Mouse (Mus musculus) kidney, embryonic 16.5 days (tissue): Measurements from ENCODE around the gene Rgs6. TPM values are rescaled to one million over a fixed set of nuclear protein-coding genes. Genes with fewer than 3 reads are reported as not detected.

Experiments
- ATAC-seq: fragments of 200-750 bp; cut with Nextera tagmentation; 2 replicates; pipeline ENCODE4 v1.8.0; 2017; ENCODE audit warnings: moderate TSS enrichment; ENCODE audit not compliant: low FRiP score, low TSS enrichment
- H3K27ac ChIP-seq: fragments of 300-500 bp; sonication (generic); 2 replicates; pipeline ENCODE4 v1.5.1; 2014; ENCODE audit warnings: low read length
- H3K27me3 ChIP-seq: fragments of 300-500 bp; sonication (generic); 2 replicates; pipeline ENCODE4 v1.6.1; 2014; ENCODE audit warnings: low read length, control low read depth, mixed read lengths; ENCODE audit not compliant: insufficient read depth
- H3K36me3 ChIP-seq: fragments of 300-500 bp; sonication (generic); 2 replicates; pipeline ENCODE4 v1.6.1; 2014; ENCODE audit warnings: low read length, control low read depth, mixed read lengths; ENCODE audit not compliant: insufficient read depth
- H3K4me1 ChIP-seq: fragments of 300-500 bp; sonication (generic); 2 replicates; pipeline ENCODE4 v1.6.1; 2014; ENCODE audit warnings: low read length, control low read depth, mixed read lengths; ENCODE audit not compliant: insufficient read depth
- H3K4me2 ChIP-seq: fragments of 300-500 bp; sonication (generic); replicated peaks from 2 replicates; pipeline ENCODE4 v1.6.1; 2014; ENCODE audit warnings: low read depth, low read length
- H3K4me3 ChIP-seq: fragments of 300-500 bp; sonication (generic); 2 replicates; pipeline ENCODE4 v1.5.1; 2014; ENCODE audit warnings: mild to moderate bottlenecking, low read length
- H3K9ac ChIP-seq: fragments of 300-500 bp; sonication (generic); replicated peaks from 2 replicates; pipeline ENCODE4 v1.6.1; 2014; ENCODE audit warnings: low read length
- H3K9me3 ChIP-seq: fragments of 300-500 bp; sonication (generic); 2 replicates; pipeline ENCODE4 v1.6.1; 2016; ENCODE audit warnings: low read length, control low read depth
- WGBS: fragments of 180-500 bp; shearing (Covaris S2); extraction: QIAGEN DNeasy Blood & Tissue Kit; methylation state at CpG from one replicate; pipeline ENCODE4 v1.1.7; 2014; 5-methylcytosine and 5-hydroxymethylcytosine counted together
- polyA plus RNA-seq: library from polyadenylated mRNA; unstranded; fragments of >200 nt; fragmentation: Nextera tagmentation; extraction: Ambion mirVana; gene quantifications from 2 replicates; pipeline ENCODE4 v1.2.1, GENCODE M21; 2015

Rgs6 gene
- polyA plus RNA-seq, 1 experiment from 2014 or later, result 2.7 TPM

DNA sequence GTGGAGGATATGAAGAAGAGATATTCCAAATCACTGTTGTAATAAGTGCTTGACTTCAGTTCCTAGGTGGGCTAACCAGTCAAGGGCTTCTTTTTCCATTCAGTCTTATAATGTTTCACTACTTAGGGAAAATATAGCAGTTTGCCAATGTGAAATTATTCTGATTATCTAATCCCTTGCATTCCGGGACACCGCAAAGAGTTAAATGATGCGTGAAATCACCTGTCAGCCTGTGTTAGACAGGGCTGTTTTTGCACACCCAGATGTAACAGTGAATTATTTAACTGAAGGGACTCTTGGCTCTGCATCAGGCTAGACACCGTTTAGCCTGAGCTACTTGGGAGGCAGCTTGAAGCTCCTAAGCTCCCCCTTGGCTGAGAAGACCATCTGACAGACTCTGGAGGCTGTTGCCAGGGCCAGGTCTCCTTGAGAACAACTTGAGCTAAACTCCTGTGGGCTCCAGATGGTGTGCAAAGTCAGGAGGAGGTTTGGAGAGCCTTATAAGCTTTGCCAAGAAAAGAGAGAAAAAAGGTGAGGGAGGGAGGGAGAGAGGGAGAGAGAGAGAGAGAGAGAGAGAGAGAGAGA lies 382.5 kb downstream of the Rgs6 start:
- Histone ChIP-seq H3K9ac (no peak overlapping the region), H3K4me2 (no peak overlapping the region), H3K4me1 (no peaks in the 10 kb centered on the region), H3K9me3 (no peaks in the 10 kb centered on the region; the same call in 1 of the 2 replicates), H3K4me3 (no peak overlapping the region), H3K36me3 (no peaks in the 10 kb centered on the region), H3K27me3 (no peaks in the 10 kb centered on the region), H3K27ac (no peak overlapping the region)
- WGBS, result 50% methylated on average over 4 of the region's 4 CpGs
- no peak for ATAC-seq

DNA sequence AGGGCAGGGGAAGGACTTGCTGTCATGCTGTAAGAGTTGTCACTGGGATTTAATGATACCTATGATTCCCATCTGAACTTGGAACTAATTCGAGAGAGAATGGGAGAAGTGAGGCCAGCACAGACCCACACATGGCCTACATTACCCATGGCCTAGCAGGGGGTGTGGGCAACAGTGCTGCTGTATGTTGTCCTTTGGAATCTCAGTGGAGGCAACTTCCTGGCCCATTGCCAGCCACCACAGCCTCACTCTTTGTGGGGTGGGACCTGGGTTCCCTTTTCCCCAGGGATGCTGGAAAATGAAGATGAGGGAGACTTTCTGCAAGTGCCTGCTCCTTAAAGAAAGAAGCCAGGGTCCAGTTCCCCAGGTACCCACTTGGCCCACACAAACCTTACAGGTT lies 383.1 kb downstream of the Rgs6 start:
- 73% methylated on average over 1 of the region's 1 CpGs for WGBS
- H3K36me3 ChIP-seq, result no peaks in the 10 kb centered on the region
- no peaks in the 10 kb centered on the region; the same call in 1 of the 2 replicates for H3K9me3 ChIP-seq
- no peak overlapping the region for H3K27ac ChIP-seq
- ATAC-seq, result no peak
- no peaks in the 10 kb centered on the region for H3K27me3 ChIP-seq
- no peaks in the 10 kb centered on the region for H3K4me1 ChIP-seq
- H3K4me2 ChIP-seq, result no peak overlapping the region
- H3K9ac ChIP-seq, result no peak overlapping the region
- no peak overlapping the region for H3K4me3 ChIP-seq

DNA sequence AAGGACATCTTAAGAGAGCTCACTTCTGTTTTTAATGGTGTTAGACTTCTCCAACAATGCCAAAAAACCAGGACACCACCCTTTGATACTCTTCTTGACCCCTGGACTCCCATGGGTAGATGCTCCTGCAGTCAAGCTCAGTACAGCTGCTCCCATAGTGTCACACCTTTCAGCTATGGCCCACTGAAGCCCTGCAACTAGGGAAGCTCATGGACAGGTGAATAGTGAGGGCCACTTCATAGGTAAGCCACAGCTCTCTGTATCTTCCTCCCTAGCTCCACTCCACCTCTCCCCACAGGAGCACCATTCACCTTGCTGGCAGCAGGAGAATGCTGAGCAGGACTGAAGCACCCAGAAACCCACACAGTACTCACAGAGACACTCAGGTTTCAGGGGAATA lies 384.6 kb downstream of the Rgs6 start:
- no peak overlapping the region for H3K4me2 ChIP-seq
- H3K4me3 ChIP-seq, result no peak overlapping the region
- H3K27ac ChIP-seq, result no peak overlapping the region
- H3K27me3 ChIP-seq, result no peaks in the 10 kb centered on the region
- no peak for ATAC-seq
- H3K4me1 ChIP-seq, result no peaks in the 10 kb centered on the region
- H3K36me3 ChIP-seq, result no peaks in the 10 kb centered on the region
- H3K9ac ChIP-seq, result no peak overlapping the region
- H3K9me3 ChIP-seq, result no peaks in the 10 kb centered on the region; the same call in 1 of the 2 replicates

DNA sequence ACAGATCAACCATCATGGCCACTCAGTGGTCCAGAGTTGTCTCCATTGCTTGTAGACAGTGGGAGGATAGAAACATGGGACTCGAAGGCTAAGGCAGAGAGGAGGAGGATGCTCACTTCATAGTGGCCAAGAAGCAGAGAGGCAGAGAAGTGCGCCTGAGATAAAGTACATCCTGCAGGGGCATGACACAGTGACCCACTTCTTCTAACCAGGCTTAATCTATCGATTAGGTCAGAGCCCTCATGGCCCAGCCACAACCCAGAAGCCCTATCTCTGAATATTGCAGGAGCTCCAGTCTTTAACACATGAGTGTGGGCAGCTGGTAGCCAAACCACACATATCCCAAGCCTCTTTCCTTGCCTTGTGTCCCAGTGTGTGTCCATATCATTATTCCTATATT lies 385.7 kb downstream of the Rgs6 start:
- no peaks in the 10 kb centered on the region; the same call in 1 of the 2 replicates for H3K9me3 ChIP-seq
- no peaks in the 10 kb centered on the region for H3K27me3 ChIP-seq
- H3K4me2 ChIP-seq, result no peak overlapping the region
- no peak overlapping the region for H3K27ac ChIP-seq
- no peaks in the 10 kb centered on the region for H3K4me1 ChIP-seq
- H3K9ac ChIP-seq, result no peak overlapping the region
- no peaks in the 10 kb centered on the region for H3K36me3 ChIP-seq
- no peak overlapping the region for H3K4me3 ChIP-seq
- ATAC-seq, result no peak
- 90% methylated on average over 3 of the region's 3 CpGs for WGBS

DNA sequence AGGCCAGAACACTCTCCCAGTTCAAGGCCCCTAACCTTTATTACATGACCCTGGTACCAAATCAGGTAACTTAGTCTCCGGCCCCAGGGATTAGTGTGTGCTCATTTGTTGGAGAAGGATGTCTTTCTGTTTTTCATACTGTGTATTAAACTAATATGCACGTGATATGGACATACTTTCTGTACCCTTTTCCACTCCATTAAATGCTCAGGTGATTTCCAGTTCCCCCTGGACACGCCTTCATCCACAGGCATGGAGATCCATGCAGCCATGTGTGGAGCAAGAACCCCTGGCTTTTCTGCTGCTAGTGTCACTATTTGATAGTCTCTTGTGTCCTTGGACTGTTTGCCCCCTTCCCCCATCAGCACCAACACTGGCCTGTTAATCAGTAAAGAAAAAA lies 390.2 kb downstream of the Rgs6 start:
- Histone ChIP-seq H3K9me3 (no peaks in the 10 kb centered on the region; the same call in 1 of the 2 replicates), H3K4me1 (no peaks in the 10 kb centered on the region), H3K27me3 (no peaks in the 10 kb centered on the region), H3K9ac (no peak overlapping the region), H3K4me2 (no peak overlapping the region), H3K36me3 (no peaks in the 10 kb centered on the region), H3K27ac (no peak overlapping the region), H3K4me3 (no peak overlapping the region)
- WGBS, result 85% methylated on average over 3 of the region's 3 CpGs
- ATAC-seq, result no peak

DNA sequence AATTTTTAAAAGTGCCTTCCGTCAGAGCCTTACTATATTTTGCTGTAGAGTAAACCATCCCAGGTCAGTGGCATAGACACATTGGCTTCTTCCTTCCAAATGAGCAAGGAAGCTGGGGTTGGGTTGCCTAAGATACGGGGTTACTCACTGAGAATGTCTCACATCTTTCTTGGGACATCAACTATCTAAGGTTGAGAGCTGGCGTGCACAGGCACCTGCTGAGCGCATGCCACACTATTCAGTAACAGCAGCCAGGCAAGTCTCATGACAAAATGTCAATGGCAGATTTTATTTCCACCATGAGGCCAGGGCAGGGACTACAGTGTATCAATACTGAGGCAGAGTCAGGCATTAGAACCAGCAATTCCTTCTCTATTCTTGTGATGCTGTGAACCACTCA lies 394.6 kb downstream of the Rgs6 start:
- no peak for ATAC-seq
- no peaks in the 10 kb centered on the region for H3K4me1 ChIP-seq
- H3K27me3 ChIP-seq, result no peaks in the 10 kb centered on the region
- H3K4me3 ChIP-seq, result no peak overlapping the region
- H3K9ac ChIP-seq, result no peak overlapping the region
- H3K27ac ChIP-seq, result no peak overlapping the region
- H3K9me3 ChIP-seq, result no peaks in the 10 kb centered on the region
- no peak overlapping the region for H3K4me2 ChIP-seq
- no peaks in the 10 kb centered on the region for H3K36me3 ChIP-seq
- WGBS, result 87% methylated on average over 4 of the region's 4 CpGs

DNA sequence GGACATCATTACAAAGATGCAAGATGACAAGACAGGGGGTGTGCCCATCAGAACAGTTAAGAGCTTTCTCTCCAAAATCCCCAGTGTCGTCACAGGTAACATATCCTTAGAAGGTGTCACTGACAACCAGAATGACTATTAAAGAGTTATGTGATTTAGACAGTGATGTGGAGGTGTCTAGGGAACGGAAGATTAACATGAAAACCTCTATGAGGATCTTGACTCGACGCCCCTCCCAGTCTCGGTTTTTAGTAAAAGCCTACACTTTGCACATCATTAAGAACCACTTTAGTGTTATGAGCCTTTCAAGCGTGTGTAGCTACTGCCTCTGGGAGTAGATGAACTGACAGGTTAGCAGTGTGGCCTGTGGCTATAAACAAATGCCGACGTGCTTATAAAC lies 397.2 kb downstream of the Rgs6 start:
- Histone ChIP-seq H3K9ac (no peak overlapping the region), H3K36me3 (no peaks in the 10 kb centered on the region), H3K27me3 (no peaks in the 10 kb centered on the region), H3K4me2 (no peak overlapping the region), H3K4me1 (no peaks in the 10 kb centered on the region), H3K4me3 (no peak overlapping the region), H3K27ac (no peak overlapping the region), H3K9me3 (no peaks in the 10 kb centered on the region)
- 75% methylated on average over 8 of the region's 8 CpGs for WGBS
- no peak for ATAC-seq

DNA sequence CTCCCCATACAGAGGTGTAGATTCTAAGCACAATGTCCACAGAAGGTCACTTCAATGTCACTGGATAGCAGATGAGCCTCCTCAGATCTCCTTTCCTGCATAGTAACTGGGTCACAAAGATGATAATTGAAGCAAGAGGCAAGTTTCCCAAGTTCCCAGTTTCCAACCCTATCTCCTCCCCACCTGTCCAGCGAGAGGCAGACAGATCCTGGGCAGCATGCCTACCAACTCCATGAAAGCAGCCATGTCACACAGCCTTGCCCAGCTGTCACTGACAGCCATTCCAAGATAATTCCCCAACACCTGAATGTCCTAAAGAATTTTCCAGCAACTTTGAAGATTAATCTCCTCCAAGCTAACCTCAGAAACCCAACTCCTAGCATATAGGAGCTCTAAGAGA lies 399.6 kb downstream of the Rgs6 start:
- Histone ChIP-seq H3K9me3 (no peaks in the 10 kb centered on the region), H3K27me3 (no peaks in the 10 kb centered on the region), H3K4me3 (no peak overlapping the region), H3K4me1 (no peaks in the 10 kb centered on the region), H3K27ac (no peak overlapping the region), H3K36me3 (no peaks in the 10 kb centered on the region), H3K9ac (no peak overlapping the region), H3K4me2 (no peak overlapping the region)
- no peak for ATAC-seq
- 84% methylated on average over 1 of the region's 1 CpGs for WGBS

DNA sequence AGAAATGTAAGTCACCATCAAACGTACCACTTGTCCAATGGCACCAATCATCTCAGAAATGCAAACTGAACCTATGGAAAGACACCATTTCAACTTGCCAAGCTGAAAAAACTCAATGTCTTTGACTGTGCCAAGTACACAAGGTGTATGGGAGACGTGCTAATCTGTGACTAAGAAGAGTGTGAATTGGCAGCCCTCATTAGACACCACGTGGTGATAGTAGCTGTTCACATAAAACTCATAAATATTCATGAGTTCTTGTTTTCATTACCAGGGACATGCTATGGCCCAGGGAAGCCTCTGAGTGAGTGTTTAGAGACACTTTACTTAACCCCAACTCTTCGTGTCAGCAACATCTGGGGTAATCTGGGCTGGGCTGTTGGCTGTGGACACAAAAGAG lies 405.8 kb downstream of the Rgs6 start:
- Histone ChIP-seq H3K36me3 (no peaks in the 10 kb centered on the region), H3K4me2 (no peak overlapping the region), H3K27me3 (no peaks in the 10 kb centered on the region), H3K9me3 (no peaks in the 10 kb centered on the region), H3K4me3 (no peak overlapping the region), H3K27ac (no peak overlapping the region), H3K4me1 (0 out of 2 replicates have a peak, but pooled peaks cover 4% of the 10 kb centered on the region), H3K9ac (no peak overlapping the region)
- no peak for ATAC-seq
- WGBS, result 43% methylated on average over 4 of the region's 4 CpGs

DNA sequence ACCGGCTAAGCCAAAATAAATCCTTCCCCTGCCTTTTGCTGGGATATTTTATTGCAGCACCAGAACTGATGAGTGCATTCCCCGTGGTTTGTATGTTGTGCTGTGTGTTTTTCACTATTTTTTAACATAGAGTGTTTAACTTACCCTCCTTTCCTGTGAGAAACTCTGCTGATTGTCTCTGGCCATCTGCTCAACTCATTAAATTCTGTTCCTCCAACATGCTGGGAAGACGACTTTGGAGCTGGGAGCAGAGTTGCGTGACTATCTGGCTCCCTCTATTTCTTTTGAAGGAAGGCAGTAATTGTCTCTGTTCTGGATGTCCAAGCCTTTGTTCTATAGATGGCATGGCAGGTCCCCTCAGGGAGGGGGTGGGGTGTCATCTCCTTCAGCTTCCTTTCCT lies 408.7 kb downstream of the Rgs6 start:
- ATAC-seq, result no peak
- 24% methylated on average over 4 of the region's 4 CpGs for WGBS

More for the DNA sequence above, 408.7 kb downstream of the Rgs6 start:
- Histone ChIP-seq H3K36me3 (no peaks in the 10 kb centered on the region), H3K27ac (no peak overlapping the region), H3K4me2 (no peak overlapping the region), H3K9me3 (no peaks in the 10 kb centered on the region), H3K4me1 (0 out of 2 replicates have a peak, but pooled peaks cover 4% of the 10 kb centered on the region), H3K27me3 (no peaks in the 10 kb centered on the region), H3K4me3 (no peak overlapping the region), H3K9ac (no peak overlapping the region)
